Mouse (Mus musculus): ENCODE data around the gene Rce1.
"Not testable (repeated sequence)": the region's sequence is repeated elsewhere in the genome, so short reads cannot be mapped to it uniquely, and the experiment has no call there.

Rce1 gene

DNA sequence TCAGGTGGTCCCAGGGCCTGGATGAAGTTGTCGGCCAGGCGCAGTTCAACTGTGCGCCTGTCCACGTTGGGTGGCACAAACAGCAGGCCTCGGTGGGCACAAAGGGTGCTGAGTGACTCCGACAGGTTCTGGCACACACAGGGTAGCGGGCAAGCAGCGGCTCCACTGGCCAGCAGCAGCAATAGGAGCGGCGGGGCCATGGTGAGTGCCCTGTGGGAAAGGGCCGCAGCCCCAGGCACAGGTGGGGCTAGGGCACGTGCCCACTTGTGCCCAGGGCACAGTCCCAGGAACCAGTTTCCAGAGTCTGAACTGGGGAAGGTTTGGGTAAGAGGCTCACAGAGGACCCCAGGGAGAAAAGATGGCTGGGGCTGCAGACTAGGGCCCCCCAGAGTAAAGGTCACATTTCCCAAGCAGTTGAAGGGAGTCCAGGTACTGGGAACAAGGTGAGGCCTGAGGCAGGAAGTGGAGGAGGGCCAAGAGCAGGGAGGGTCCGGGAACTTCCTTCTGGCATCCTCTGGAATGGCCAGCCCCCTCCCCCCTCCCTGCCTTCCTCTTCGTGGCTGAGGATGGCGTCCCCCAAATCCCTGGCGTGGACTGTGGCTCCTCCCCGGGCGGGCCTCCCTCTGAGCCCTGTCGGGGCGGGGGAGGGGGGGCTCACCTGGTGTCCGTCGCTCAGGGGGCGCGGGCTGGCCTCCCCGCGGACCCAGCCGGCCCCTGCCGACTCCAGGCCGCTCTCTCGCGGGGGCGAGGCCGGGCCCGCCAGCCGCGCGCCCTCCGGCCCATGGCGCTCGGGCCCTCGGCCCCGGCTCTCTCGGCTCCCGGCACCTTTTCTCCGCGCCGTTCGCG lies 10.9 kb downstream of the Rce1 start:
- in situ Hi-C loops (cut with MboI; ENCODE audit: low sequenced_read_pairs) = no loop called here

DNA sequence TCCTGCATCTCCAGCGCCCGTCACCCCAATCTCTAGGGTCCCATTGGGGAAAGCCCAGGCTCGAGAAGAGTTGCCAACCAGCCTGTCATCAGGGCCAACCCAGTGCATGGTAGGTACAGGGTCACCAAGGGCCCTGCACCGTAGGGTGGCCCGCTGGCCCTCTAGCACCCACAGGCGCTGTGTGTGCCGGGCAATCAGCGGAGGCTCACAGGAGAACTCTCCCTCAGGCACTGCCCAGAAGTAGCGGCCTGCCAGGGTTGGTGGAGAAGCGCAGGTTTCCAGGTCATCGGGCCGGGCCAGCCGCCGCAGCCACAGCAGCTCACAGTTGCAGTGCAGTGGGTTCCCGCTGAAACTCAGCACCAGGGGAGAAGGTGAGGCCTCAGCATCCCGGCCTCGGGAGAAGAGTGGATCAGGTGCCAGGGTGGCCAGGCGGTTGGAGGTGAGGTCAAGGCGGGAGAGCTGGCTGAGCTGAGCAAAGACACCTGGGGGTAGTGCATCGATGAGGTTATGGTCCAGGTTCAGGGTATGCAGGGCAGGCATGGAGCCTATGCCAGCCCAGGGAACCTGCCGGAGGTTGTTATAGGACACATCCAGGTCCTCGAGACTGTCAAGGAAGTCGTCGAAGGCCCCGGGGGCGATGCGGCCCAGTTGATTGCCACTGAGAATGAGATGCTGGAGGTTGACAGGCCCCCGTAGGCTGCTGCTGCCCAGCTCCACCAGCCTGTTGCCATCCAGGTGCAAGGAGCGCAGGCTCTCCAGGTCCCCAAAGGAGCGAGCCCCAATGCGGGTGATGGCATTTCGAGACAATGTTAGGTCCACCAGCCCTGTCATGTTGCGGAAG lies 11.8 kb downstream of the Rce1 start:
- in situ Hi-C loops (cut with MboI; ENCODE audit: low sequenced_read_pairs) = no loop called here

DNA sequence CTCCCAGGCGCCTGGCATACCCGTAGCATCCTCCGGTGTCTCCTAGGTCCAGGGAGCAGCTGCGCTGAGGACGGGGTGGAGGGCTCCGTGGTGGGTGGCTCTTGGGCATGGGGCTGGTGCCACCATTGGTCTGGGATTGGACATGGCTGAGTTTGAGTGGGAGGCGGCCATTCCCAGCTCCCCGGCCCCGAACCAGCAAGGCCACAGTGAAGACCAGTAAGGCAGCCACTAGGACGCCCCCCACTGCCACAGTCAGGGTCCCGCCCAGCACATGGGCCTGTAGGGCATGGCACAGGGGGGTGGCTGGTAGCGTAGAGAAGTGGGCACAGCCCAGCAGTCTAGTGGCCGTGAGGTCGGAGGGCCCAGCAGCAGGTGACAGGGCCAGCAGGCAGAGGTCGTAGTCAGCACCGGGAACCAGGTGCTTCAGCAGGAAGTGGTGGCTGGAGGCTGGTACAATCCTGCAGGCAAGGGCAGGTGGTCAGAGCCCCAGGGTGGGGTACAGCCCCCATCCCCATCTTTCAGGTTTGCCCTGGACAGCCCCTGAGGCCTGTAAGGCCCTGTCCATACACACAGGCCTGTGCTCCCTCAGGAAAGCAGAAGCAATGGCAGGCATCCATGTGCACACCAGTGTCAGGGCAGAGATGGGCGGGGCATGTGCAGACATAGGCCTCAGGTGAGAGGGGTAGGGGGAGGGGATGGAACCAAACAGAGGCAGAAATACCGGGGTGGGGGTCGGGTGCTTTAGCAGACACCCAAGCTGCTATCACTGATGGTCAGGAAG lies 13.1 kb downstream of the Rce1 start:
- in situ Hi-C loops (cut with MboI; ENCODE audit: low sequenced_read_pairs) = no loop called here

DNA sequence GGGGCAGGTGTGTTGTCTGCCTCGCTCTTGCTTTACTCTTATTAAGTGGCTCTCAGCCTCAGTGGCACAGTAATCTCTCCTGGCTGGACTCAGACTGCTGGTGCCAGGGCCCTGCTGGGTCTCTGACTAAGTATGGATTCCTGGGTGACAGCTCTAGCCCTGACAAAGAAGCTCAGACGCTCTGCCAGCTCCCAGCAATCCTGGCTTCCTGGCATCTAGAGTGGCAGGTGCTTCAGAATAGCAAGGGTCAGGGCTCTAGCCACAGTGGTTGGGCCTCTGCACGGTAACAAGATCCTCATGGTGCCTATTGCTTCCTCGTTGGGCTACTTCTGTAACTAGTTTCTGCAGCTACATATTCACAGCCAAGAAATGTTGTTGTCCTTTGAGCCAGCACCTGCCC lies 15.3 kb downstream of the Rce1 start:
- in situ Hi-C loops (cut with MboI; ENCODE audit: low sequenced_read_pairs) = no loop called here

DNA sequence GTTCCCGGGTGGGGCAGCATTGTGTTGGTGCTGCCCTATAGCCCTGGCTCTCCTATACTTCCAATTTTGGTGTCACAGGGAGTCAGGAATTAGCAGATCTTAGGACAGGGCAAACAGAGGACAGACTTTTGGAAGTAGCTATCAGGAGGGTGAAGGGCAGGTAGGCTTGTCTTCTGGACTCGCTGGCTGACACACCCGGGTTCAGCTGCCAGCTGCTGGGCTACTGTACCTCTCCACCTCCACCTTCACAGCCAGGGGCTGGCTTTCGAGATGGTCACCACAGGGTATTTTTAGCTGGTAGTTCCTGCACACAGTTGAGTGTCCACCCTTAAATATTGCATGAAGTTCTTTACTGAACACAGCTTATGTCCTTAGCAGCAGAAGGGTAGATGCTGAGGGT lies 16.9 kb downstream of the Rce1 start:
- in situ Hi-C loops (cut with MboI; ENCODE audit: low sequenced_read_pairs) = no loop called here

DNA sequence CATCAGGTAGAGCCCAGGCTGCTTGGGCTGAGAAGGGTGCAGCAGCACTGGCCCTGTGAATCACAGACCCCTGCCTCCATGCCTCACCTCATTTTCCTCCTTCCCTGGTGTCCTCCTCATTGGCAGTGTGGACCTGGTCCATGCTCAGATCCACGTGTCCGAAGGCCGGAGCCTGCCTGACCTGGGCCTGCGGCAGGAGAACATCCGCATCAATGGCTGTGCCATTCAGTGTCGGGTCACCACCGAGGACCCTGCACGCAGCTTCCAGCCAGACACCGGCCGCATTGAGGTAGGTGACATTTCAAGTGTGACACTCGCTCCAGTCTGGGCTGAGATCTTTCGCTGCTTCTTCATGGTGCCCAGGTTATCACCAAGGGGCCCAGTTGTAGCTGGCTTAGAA lies 18.0 kb downstream of the Rce1 start:
- in situ Hi-C loops (cut with MboI; ENCODE audit: low sequenced_read_pairs) = no loop called here

DNA sequence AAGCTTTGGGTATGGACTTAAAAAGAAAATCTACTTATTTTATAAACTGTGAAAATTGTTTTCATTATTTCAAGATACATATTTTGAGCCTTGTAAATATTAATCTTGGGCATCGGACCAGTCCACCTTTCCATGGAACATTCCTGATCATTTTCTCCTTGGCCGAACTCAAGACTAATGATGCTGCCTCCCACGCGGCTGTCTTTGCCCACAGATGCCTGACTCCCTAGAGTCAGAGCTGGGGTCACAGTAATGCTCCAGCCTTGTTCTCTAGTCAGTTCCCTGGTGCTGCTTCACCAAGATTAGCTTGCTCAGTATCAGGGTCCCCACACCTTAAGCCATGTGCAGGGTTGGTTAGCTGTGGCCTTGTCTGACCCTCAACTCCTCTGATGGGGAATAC lies 19.8 kb downstream of the Rce1 start:
- in situ Hi-C loops (cut with MboI; ENCODE audit: low sequenced_read_pairs) = no loop called here

DNA sequence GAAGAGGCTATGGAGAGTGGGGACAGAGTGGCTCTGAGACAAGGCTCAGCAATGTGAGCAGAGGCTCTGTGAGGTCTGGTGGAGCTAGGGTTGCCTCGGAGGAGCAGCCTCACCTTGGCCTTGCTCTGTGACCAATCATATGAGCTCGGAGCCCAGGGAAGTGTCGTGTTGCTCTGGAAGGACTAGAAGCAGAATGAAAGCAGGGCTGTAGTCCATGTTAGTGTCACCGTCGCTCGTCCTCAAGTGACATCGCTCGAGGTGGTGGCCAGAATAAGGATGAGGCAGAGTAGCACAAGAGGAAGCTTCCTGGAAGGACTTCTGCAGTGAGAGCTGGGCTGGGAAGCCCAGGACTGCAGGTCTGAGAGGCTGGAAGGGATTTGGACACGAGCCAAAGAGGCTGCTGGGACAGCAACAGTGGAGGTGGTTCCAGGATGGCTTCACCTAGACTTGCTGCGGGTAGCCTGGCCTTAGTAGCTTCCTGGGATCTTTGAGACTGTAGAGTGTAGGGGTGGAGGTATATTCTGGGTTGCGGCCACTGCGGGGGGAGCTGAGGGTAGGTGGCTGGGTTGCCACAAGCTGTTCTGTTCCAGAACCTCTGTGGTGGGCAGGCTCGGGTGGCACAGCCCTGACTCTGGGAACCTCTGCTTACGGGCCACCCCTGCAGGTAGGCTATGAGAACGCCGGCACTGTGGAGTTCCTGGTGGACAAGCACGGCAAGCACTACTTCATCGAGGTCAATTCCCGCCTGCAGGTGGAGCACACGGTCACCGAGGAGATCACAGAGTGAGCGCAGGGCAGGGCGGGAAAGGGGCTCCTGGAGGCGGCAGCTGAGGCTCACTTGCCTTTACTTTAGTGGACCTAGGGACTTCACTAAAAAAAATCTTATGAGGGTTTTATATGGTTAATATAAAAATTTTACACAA lies 21.4 kb downstream of the Rce1 start:
- in situ Hi-C loops (cut with MboI; ENCODE audit: low sequenced_read_pairs) = no loop called here

DNA sequence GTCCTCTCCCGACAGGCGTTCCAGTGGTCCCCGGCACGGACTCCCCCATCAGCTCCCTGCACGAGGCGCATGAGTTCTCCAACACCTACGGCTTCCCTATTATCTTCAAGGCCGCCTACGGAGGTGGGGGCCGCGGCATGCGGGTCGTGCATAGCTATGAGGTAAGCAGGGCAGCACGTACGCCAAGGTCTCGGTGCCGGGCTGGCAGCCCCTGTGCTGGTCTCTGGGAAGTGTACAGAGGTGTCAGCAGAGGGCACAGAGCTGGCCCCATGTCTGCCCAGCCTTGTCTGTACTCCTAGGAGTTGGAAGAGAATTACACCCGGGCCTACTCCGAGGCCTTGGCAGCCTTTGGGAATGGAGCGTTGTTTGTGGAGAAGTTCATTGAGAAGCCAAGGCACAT lies 23.0 kb downstream of the Rce1 start:
- in situ Hi-C loops (cut with MboI; ENCODE audit: low sequenced_read_pairs) = no loop called here

DNA sequence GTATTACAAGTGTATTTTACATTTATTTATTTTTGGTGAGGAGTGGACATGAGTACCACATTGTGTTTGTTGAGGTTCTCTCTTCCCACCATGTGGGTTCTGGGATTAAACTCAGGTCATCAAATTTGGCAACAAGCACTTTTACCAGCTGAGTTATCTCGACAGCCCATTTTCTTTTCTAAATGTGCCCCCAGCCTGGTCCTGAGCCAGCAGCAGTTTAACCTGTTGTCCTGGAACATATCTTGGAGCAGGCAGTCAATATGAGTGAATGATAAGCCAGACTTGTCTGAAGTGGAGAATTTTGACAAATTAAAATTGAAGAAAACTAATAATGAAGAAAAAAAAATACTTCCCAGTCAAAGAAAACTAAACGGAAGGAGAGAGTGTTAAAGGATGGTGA lies 29.4 kb downstream of the Rce1 start:
- in situ Hi-C loops (cut with MboI; ENCODE audit: low sequenced_read_pairs) = no loop called here

DNA sequence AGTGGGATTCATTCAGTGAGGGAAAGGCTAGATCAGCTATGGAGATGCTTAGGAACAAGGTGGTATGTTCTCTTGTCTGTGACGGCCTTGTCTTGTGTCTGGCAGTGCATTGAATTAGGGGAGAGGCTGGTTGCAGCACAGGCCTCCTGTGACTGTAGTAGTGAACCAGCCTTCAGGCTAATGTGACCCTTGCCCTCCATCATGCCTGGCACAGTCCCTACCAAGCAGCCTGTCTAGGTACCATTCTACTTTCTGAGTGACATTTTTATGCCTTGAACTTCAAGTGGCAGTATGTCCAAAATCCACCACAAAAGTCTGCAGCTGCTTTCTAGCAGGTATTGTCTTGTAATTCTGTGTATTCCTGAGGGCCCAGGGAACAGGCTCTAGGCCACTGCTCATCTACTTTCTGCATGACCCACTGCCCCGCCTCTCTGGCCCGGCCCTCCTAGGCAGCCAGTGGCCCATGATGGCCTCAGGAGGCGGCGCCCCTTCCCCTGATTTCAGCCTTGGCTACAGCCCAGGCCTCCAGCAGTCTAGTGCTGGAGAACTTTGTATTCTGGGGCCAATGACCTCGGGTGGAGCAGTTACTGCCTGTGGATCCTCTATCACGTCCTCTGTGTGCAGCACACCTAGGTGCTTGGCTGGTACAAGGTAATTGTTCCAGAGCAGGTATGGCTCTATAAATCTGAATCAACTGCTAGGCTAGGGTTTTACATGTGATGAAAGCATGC lies 31.5 kb downstream of the Rce1 start:
- in situ Hi-C loops (cut with MboI; ENCODE audit: low sequenced_read_pairs) = no loop called here

DNA sequence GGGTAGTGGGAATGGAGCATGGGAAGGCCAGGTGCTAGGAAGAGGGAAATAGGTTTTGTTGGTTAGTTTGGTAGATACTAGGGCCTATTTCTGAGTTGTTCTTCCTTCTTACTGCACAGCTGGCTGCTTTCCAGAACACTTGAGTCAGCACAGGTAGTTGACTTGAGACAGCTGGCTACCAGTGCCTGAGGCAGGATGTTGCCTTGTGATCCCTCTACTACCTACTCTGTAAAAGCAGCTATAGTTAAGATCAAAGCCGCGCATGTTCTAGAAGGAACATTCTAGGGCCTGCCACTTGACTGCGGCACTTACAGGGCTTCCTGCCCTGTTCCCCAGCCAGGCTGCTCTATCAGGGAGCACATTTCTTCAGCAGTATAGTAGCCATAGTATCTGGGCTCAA lies 35.4 kb downstream of the Rce1 start:
- in situ Hi-C loops (cut with MboI; ENCODE audit: low sequenced_read_pairs) = no loop called here

DNA sequence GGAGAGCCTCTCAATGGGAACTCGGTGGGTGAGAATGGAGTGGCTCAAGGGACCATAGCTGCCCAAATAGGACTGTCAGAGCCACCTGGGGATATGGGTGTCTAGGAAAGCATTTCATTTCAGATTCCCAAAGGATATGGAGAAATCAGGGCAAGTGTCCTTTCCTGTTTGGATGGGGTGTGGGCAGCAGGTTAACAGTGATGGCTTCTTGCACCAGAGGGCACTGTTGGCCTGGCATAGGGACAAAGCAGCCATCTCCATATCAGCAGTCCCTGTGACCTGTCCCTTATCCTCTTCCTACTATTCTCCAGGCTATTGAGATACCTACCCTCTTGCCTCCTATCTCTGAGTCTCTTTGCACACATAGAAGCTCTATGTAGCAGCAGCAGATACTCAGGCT lies 36.4 kb downstream of the Rce1 start:
- in situ Hi-C loops (cut with MboI; ENCODE audit: low sequenced_read_pairs) = no loop called here

DNA sequence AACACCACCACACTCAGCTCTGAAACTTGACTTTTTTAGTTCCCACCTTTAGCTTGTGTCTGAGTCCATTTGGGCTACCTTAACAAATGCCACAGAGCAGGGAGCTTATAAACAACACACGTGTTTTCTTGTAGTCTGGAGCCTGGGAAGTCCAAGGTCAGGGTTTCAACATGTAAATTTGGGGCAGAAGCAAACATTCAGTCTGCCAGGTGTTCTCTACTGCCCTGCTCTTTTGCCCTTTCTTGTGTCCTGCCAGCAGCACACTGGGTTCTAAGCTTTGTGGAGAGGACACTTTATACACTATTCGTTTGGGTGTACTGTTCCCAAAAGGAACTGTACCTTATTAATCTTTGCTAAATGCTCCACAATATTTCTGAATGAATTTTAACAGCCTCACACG lies 37.0 kb downstream of the Rce1 start:
- in situ Hi-C loops (cut with MboI; ENCODE audit: low sequenced_read_pairs) = no loop called here

DNA sequence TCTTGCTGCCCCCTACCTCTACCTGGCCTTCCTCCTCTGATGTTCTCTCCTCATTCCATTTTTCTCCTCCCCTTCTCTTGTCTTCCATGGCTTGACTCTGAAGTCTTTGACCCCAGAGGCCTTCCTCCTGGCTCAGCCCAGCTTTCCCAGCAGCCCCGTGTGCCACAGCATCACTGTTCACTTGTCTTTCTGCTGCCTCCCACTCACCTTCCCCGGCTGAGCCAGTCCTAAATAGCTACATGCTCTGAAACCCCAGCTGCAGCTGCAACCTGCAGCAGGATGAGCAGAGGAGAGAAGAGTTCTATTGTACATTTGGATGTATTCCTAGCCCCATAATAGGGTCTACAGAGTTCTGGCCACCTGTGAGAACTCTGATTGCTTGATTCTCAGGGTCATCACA lies 38.0 kb downstream of the Rce1 start:
- in situ Hi-C loops (cut with MboI; ENCODE audit: low sequenced_read_pairs) = no loop called here

DNA sequence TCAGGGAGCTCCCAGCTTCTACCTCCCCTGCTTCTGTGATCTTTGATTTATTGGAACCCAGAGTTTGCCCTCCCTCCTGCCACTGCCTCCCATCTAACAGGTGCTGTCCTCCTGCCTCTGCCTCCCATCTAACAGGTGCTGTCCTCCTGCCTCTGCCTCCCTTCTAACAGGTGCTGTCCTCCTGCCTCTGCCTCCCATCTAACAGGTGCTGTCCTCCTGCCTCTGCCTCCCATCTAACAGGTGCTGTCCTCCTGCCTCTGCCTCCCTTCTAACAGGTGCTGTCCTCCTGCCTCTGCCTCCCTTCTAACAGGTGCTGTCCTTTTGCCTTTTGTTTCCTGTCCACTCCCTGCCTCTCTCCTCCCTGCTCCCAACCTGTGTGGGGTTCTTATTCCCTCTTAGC lies 38.7 kb downstream of the Rce1 start:
- in situ Hi-C loops (cut with MboI; ENCODE audit: low sequenced_read_pairs) = not testable (repeated sequence)

DNA sequence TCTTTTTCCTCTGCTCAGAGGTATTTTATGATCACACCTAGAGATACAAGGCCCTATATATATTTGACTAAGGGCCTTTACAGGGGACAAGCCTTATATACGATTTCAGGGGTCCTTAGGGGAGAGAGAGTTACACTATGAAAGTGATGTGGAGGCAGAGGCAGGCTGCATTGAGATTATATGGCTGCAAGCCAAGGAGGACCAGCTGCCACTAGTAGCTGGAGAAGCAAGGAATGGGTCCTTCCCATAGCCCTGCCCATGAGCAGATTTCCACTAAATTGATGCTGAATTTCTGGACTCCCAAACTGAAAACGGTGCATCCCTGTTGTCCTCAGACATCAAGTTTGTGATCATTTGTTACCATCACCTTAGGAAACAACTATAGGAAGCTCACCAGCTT lies 41.6 kb downstream of the Rce1 start:
- in situ Hi-C loops (cut with MboI; ENCODE audit: low sequenced_read_pairs) = no loop called here

DNA sequence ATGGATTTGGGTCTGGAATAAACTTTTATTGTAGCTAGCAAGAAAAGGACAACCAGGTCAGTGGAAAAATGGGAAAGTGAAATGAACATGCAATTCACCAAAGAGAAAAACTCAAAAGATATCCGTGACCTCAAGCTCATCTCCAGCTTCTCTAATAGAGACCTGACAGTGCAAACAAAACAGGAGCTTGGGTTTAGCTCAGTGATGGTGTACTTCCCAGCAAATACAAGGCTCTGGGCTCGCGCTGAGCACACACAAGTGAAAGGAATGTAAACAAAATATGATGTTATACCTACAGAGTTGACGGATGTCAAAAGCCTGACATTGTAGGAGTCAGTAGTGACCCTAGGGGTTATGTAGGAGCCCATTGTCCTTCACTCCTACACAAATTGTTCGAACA lies 46.1 kb downstream of the Rce1 start:
- in situ Hi-C loops (cut with MboI; ENCODE audit: low sequenced_read_pairs) = no loop called here

DNA sequence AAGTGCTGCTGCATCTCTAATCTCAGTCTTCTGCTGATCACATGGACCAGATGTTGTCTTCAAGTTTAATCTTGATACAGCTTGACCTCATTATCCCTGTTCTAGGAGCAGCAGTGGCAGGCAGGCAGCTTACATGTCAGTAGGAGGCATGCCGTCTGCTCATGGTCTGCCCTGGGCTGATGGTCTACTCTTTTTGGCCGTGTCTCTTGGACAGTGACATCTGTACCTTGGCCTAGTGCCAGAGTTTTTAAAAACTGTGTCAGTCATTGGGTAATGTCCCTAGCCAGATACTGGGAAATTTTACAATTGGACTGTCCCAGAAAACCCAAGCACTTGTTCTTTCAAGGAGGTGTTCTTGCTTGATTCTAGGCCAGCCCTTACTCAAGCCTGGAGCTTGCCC lies 46.6 kb downstream of the Rce1 start:
- in situ Hi-C loops (cut with MboI; ENCODE audit: low sequenced_read_pairs) = no loop called here

DNA sequence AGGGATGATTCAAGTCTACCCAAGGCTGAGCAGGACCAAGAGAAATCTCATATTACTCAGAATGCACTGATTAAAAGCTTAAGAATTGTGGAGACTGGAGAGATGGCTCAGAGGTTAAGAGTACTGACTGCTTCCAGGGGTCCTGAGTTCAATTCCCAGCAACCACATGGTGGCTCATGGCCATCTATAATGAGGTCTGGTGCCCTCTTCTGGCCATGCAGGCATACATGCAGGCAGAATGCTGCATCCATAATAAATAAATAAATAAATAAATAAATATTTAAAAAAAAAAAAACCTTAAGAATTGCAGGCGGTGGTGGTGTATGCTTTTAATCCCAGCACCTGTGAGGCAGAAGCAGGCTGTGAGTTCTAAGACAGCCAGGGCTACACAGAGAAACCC lies 52.2 kb downstream of the Rce1 start:
- in situ Hi-C loops (cut with MboI; ENCODE audit: low sequenced_read_pairs) = no loop called here

Data from CH12F3 (cell line).